In the genomic region with DNA sequence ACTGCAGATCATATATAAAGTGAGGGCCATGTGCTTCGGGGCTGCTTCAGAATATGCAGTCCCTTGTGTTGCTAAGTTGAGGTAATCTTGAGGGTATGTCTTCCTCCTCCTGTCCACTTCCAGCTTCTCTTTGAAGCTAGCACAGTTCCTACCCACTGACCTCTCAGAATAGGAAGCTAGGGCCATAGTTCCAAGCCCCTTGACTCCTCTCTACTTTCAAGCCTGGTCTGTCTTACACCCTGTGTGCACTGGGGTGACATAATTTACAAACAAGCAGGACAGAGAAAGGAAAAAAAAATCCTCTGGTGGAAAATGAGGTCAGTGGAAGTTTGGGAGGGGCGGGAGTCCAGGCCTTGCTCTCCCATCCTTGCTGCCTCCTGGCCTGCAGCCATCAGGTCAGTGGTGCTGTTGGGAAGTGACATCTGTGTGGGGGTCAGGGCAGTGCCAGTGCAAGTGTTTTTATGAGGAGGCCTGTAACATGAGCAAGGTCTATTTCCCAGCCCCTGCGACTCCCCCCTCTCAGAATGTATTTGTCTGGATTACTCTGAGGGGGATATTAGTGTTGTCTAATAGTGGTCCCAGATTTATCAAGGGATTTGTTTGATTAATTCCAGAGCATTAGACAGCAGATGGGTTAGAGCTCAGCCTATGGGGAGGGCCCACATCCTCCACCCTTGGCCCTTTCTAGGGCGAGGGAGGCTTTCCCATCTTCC, we compare ENCODE assay signal across 10 mouse cellular contexts.
DNase-seq lines count a peak whose midpoint lies in the region; ATAC-seq and TF ChIP-seq lines count a peak whose summit lies in the region.
"Had no signal": no experiment of that assay in that cellular context is flagged by ENCODE, and none has a peak within 500 bp of the region (broad histone marks: within the 10 kb centered on the region; RNA-seq: fewer than 3 reads in every experiment).

No protein-coding gene starts in this region.

- no peaks in the 10 kb centered on the region for H3K27me3 ChIP-seq in kidney, embryonic 14.5 days (ENCODE audit: control insufficient read depth, insufficient read depth, low read length)
- no peaks in the 10 kb centered on the region for H3K27me3 ChIP-seq in heart, embryonic 16.5 days (ENCODE audit: control insufficient read depth, insufficient read depth, low read length)
- H3K27me3 ChIP-seq in liver, postnatal 0 days (ENCODE audit: insufficient read depth, low read length) = no peaks in the 10 kb centered on the region
- H3K27me3 ChIP-seq: CH12.LX; lung, embryonic 15.5 days had no signal

- H3K4me2 ChIP-seq in kidney, embryonic 14.5 days (replicated peaks; ENCODE audit: low read depth, low read length) = no peak overlapping the region
- no peak overlapping the region for H3K4me2 ChIP-seq in heart, embryonic 16.5 days (ENCODE audit: low read depth, low read length)
- no peak overlapping the region for H3K4me2 ChIP-seq in liver, postnatal 0 days (ENCODE audit: low read depth, low read length)
- H3K4me2 ChIP-seq: lung, embryonic 15.5 days had no signal

- WGBS in kidney, embryonic 14.5 days = 34% methylated on average over 4 of the region's 4 CpGs
- 60% methylated on average over 4 of the region's 4 CpGs for WGBS in heart, embryonic 16.5 days
- 78% methylated on average over 4 of the region's 4 CpGs for WGBS in liver, postnatal 0 days (ENCODE audit: insufficient replicate concordance)

- DNase-seq in kidney, adult 8-10 months = no peak
- peak; percentile 15 for DNase-seq in cerebellum, adult 9-10 months
- DNase-seq in liver, postnatal 0 days = peak; percentile 19
- DNase-seq in right cerebral cortex, postnatal 36 days (ENCODE audit: low spot score in 2 of 2) = no peak
- DNase-seq in frontal cortex, postnatal 10 days (ENCODE audit: low spot score in 2 of 2) = no peak

- H3K27ac ChIP-seq in kidney, embryonic 14.5 days (ENCODE audit: low read depth, low read length) = no peak overlapping the region
- H3K27ac ChIP-seq in heart, embryonic 16.5 days (ENCODE audit: low read length) = no peak overlapping the region
- no peak overlapping the region for H3K27ac ChIP-seq in liver, postnatal 0 days (ENCODE audit: low read depth)
- H3K27ac ChIP-seq: lung, embryonic 15.5 days had no signal

- no peak overlapping the region for H3K9ac ChIP-seq in kidney, embryonic 14.5 days (ENCODE audit: low read depth, low read length)
- no peak overlapping the region for H3K9ac ChIP-seq in heart, embryonic 16.5 days (ENCODE audit: low read length)
- H3K9ac ChIP-seq in liver, postnatal 0 days (replicated peaks) = no peak overlapping the region
- H3K9ac ChIP-seq: lung, embryonic 15.5 days had no signal

- no peaks in the 10 kb centered on the region for H3K36me3 ChIP-seq in kidney, embryonic 14.5 days (ENCODE audit: control insufficient read depth, insufficient read depth, low read length)
- no peaks in the 10 kb centered on the region for H3K36me3 ChIP-seq in heart, embryonic 16.5 days (ENCODE audit: control insufficient read depth, insufficient read depth)
- H3K36me3 ChIP-seq in liver, postnatal 0 days (replicated peaks; ENCODE audit: insufficient read depth, low read length) = no peaks in the 10 kb centered on the region
- H3K36me3 ChIP-seq: lung, embryonic 15.5 days had no signal

- no peak overlapping the region for H3K4me3 ChIP-seq in kidney, embryonic 14.5 days (ENCODE audit: low read length)
- no peak overlapping the region for H3K4me3 ChIP-seq in heart, embryonic 16.5 days (ENCODE audit: low read length)
- H3K4me3 ChIP-seq in liver, postnatal 0 days (ENCODE audit: low read depth, low read length) = no peak overlapping the region
- H3K4me3 ChIP-seq: lung, embryonic 15.5 days had no signal

- no peaks in the 10 kb centered on the region for H3K9me3 ChIP-seq in kidney, embryonic 14.5 days (ENCODE audit: control insufficient read depth, low read length)
- H3K9me3 ChIP-seq in heart, embryonic 16.5 days (replicated peaks; ENCODE audit: control insufficient read depth, low read length) = no peaks in the 10 kb centered on the region
- no peaks in the 10 kb centered on the region for H3K9me3 ChIP-seq in liver, postnatal 0 days (ENCODE audit: low read length)
- H3K9me3 ChIP-seq: lung, embryonic 15.5 days had no signal

- no peaks in the 10 kb centered on the region; the same call in 1 of the 2 replicates for H3K4me1 ChIP-seq in kidney, embryonic 14.5 days (ENCODE audit: control insufficient read depth, insufficient read depth, low read length)
- H3K4me1 ChIP-seq in heart, embryonic 16.5 days (ENCODE audit: control insufficient read depth, insufficient read depth, low read length) = no peaks in the 10 kb centered on the region; the same call in 1 of the 2 replicates
- no peaks in the 10 kb centered on the region for H3K4me1 ChIP-seq in liver, postnatal 0 days (ENCODE audit: insufficient read depth)
- H3K4me1 ChIP-seq: lung, embryonic 15.5 days had no signal

- no peak for TF ChIP-seq EP300 in liver, postnatal 0 days (IDR thresholded peaks at IDR 0.05; ENCODE audit: low read depth)

- TF ChIP-seq CTCF in liver, postnatal 0 days (IDR thresholded peaks at IDR 0.05; ENCODE audit: low read depth) = no peak

- ATAC-seq in kidney, embryonic 14.5 days (ENCODE audit: low FRiP score, low TSS enrichment) = peak; percentile 84
- peak; percentile 61 for ATAC-seq in heart, embryonic 16.5 days (replicated peaks; ENCODE audit: extremely low read depth, insufficient read depth, low FRiP score)
- ATAC-seq in liver, postnatal 0 days = no peak
- ATAC-seq in megakaryocyte progenitor cell, adult 5-6 weeks (replicated peaks; ENCODE audit: poor library complexity) = no peak

Comparison
In these comparisons a context has a peak if more than half of its experiments do, and no peak if none do; other contexts are left out.
1. ATAC-seq: peak in kidney, embryonic 14.5 days (single experiment) and heart, embryonic 16.5 days (single experiment); none in liver, postnatal 0 days (single experiment) and megakaryocyte progenitor cell, adult 5-6 weeks (single experiment).
2. DNase-seq: peak in cerebellum, adult 9-10 months (single experiment) and liver, postnatal 0 days (single experiment); none in kidney, adult 8-10 months (0 of 2), right cerebral cortex, postnatal 36 days (0 of 2) and frontal cortex, postnatal 10 days (0 of 2).